Mouse (Mus musculus) erythroblast, adult 5-6 weeks (primary cell): ENCODE measurements around the gene Ltbp2. TPM values are rescaled to one million over a fixed set of nuclear protein-coding genes. Genes with fewer than 3 reads are reported as not detected.

ENCODE experiments used
- ATAC-seq: replicated peaks from 2 replicates; pipeline ENCODE4 v1.8.0; 2016; ENCODE audit warnings: moderate number of reproducible peaks, mild to moderate bottlenecking, moderate TSS enrichment, inconsistent platforms; ENCODE audit not compliant: poor library complexity, low FRiP score, severe bottlenecking
- total RNA-seq, 2 experiments: library from RNA; stranded (forward) in 1 of 2; stranded (reverse) in 1 of 2; fragments of 150-400 nt in 1 of 2; fragments of 200-764, 138-1000 nt in 1 of 2; gene quantifications; 2 replicates each; pipeline versions ENCODE4 v1.2.3 to v1.2.4; 2015 to 2017; ENCODE audit warnings: low replicate concordance in 2 of 2

The Ltbp2 gene
- total RNA-seq, 2 experiments from 2014 or later = 0.19 to 2.4 TPM

- no peak for ATAC-seq
Measured at GRCm38 (mm10) chr12:84771981-84772520, 104.3 kb downstream of the Ltbp2 start.

DNA sequence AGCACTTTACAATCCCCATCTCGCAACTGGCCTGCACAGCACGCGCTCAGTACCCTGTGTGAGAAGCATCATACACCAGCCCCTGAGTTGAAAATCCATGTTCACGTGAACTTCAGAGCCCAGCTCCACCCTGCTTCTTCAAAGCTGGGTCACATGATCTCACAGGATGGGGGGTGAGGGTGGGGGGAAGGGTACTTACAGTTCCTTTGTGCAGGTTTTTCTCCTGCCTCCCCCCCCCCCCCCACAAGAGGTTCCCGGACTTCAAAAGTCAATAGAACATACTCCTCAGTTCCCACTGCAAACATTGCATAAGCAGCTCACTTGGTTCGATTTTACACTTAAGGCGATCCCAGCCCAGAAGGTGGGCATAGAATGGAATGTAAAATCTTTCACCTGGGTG is 106.7 kb downstream of the Ltbp2 start:
- ATAC-seq = no peak

DNA sequence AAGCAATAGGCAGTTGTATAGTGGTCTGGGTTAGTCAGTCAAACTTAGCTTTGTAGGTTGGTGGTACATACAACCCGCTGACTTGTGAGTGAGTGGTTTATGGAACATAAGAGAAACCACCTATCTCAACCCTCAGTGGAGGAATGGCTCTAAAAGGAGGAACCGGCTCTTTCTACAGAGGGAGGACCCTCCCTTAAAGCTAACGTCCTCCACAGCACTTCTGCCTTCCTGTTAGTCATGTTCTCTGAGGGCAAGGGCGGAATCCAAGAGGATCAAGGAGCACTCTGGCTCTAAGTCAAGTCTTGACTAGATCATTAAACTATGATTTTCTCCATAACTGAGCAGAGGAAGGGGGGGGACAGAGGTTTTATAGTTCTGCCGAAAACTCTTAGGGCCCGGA is 108.8 kb downstream of the Ltbp2 start:
- ATAC-seq = no peak

- ATAC-seq = no peak
Measured at GRCm38 (mm10) chr12:84766113-84766735, 110.1 kb downstream of the Ltbp2 start.

GRCm38 (mm10) chr12:84765506-84765905 is 110.8 kb downstream of the Ltbp2 start:
- no peak for ATAC-seq

DNA sequence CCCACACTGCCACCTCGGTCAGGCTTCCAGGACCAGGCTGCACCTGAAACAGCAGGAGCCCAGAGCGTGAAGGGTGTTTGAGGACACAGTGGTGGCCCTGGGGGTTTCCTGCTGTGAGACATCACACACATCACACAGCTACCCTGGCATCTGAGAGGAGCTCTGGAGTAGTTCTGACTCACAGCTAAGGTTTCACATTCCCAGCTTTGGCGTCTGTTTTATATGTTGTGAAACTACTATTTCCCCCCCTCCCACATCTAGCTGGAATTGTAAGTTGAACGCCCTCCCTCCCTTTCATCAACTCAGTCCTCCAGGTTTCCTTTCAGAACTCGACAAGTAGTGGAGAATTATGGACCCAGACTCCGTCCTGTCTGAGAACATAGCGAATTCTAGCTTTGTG is 111.6 kb downstream of the Ltbp2 start:
- ATAC-seq = no peak

DNA sequence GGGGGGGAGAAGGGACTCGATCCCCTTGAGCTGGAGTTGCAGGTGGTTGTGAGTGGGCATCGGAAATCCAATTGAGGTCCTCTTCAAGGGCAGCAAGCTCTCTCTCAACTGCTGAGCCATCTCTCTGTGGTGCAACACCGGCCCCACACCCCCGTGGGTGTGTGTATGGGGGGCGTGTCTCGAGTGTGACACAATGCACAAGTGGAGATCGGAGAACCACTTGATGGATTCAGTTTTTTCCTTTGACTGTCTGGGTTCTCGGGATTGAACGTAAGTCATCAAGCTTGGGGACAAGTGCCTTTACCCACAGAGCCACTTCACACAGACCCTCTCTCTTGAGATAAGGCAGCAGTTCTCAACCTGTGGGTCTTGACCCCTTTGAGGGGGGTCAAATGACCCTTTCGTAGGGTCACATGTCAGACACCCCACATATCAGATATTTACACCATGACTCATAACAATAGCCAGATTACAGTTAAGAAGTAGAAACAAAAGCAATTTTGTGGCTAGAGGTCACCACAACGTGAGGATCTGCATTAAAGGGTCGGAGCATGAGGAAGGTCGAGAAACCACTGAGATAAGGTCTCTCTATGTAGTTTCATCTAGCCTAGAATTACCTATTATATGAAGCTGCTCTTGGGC is 112.6 kb downstream of the Ltbp2 start:
- no peak for ATAC-seq

DNA sequence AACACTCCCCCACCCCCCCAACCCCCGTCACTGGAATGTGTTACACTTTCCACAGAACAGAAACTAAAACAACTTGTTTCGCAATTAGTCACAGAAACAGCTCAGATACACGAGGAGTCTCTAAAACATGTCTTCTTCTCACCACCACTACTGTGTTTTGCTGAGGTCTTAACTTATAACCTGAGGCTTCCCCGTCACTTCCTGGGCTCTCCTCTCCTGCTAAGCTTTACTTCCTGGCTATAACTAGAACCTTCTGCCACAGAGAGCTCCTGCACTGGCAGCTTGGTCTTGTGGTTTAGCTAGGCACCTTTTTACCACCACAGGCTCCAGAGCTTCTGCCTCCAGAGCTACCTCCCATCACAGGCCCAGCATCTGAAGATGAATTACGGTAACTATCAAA is 113.8 kb downstream of the Ltbp2 start:
- ATAC-seq = no peak

- ATAC-seq = peak; percentile 67
Measured at GRCm38 (mm10) chr12:84759063-84759462, 117.3 kb downstream of the Ltbp2 start.

DNA sequence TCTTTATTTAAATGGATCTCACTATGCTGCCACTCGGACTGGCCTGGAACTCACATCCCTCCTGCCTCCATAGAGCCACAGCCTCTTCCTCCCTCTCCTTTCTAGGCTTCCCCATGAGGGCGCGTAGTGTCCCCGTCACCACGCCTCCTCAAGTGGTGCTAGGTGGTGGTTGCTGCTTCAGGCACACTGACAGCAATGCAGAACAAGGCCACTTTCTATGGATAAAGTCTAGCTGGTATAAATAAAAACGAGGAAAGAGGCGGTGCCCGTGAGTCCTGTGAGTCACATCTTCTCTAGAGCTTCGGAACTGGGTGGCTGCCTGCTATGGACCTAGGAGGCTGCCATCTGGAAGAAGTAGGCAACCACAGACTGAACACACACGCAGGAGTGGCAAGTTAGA is 120.3 kb downstream of the Ltbp2 start:
- no peak for ATAC-seq

GRCm38 (mm10) chr12:84755008-84755695 is 121.2 kb downstream of the Ltbp2 start:
- peak; percentile 72 for ATAC-seq

GRCm38 (mm10) chr12:84752131-84752977 is 124.0 kb downstream of the Ltbp2 start:
- no peak for ATAC-seq

GRCm38 (mm10) chr12:84750661-84751060 is 125.7 kb downstream of the Ltbp2 start:
- no peak for ATAC-seq

- ATAC-seq = no peak
Measured at GRCm38 (mm10) chr12:84748134-84748533, 128.2 kb downstream of the Ltbp2 start.

DNA sequence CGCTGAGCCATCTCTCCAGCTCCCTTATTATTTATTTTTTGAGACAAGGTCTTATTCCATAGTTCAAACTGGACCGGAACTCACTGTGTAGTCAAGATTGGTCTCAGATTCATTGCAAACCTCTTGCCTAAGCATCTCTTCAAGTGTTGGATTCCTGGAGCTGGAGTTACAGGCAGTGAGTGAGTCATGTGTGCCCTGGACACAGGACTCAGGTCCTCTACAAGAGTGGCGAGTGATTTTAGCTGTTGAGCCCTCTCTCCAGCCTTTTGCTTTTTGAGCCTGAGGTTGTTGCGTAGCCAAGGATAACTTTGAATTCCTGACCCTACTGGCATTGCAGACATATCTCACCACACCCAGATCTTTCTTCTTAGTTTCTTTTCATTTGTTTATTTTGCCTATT is 130.6 kb downstream of the Ltbp2 start:
- ATAC-seq = no peak

- ATAC-seq = no peak
Measured at GRCm38 (mm10) chr12:84743496-84743895, 132.8 kb downstream of the Ltbp2 start.

GRCm38 (mm10) chr12:84733366-84733765 is 143.0 kb downstream of the Ltbp2 start:
- no peak for ATAC-seq
